Mouse (Mus musculus): ENCODE data around the gene Gm20605. TPM values are rescaled to one million over a fixed set of nuclear protein-coding genes. Genes with fewer than 3 reads are reported as not detected.
A peak's percentile ranks its signal among the peaks of the same experiment; 100 is the strongest.

Gene Gm20605
- polyA plus RNA-seq, 1 experiment = 16.2 TPM

DNA sequence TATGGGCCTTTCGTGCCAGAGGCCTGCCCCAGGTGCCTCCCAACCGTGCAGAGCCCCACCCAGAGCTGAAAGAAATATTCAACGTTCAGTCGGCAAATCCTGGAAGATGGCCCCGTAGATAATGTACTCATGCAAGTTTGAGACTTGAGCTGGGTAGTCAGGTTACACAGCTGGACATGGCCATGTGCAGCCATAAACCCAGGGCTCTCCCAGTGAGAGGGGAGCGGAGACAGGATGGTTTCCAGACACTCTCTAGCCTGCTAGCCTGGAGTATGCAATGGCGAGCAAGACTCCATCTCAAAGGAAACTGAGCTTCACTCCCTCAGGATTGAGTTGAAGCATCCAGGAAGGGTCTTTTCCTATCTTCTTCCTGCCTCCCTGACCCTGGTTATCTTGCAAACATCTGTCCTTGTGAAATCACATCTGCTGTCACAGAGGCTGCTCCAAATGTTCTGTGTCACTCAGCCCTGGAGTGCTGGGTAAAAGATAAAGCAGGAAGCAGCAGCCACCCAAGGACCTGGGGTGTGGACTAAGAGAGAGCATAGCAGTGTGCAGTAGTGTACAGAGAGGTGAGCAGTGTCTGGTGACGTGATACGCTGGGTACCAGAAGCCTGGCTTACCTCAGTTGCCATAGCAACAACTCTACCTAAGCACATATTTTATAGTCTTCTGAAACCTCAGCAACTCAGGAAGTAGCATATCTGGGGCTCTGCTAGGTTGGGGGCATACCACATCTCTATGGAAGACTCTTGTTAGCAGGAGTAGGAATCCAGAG is 19.0 kb downstream of the Gm20605 start:
- WGBS = 40% methylated on average over 9 of the region's 9 CpGs
- no peak for DNase-seq (ENCODE audit: low read depth, low spot score)

- 43% methylated on average over 4 of the region's 4 CpGs for WGBS
- no peak for DNase-seq (ENCODE audit: low read depth, low spot score)
These were observed 20.3 kb downstream of the Gm20605 start for GRCm38 (mm10) chr5:137649251-137649650.

GRCm38 (mm10) chr5:137649669-137650571 is 20.9 kb downstream of the Gm20605 start:
- 20% methylated on average over 17 of the region's 18 CpGs for WGBS
- DNase-seq (ENCODE audit: low read depth, low spot score) = no peak

DNA sequence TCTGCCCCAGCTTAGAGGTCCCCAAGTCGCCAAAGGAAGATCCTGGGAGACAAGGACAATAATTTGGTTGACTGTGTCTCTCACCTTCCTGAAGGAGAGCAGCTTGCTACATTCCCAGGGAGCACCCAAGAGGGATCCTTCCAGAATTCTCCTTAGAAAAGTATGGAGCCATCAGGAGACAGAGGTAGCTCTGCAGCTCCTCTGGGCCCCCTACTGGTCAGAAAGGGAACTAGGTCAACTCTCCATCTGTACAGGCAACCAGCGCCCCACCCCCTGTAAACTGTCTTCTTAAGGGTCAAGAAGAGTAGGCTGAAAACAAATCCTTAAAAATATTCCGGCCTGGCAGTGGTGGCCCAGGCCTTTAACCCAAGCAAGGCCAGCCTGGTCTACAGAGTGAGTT is 23.5 kb downstream of the Gm20605 start:
- no peak for DNase-seq (ENCODE audit: low read depth, low spot score)
- 24% methylated on average over 3 of the region's 3 CpGs for WGBS

DNA sequence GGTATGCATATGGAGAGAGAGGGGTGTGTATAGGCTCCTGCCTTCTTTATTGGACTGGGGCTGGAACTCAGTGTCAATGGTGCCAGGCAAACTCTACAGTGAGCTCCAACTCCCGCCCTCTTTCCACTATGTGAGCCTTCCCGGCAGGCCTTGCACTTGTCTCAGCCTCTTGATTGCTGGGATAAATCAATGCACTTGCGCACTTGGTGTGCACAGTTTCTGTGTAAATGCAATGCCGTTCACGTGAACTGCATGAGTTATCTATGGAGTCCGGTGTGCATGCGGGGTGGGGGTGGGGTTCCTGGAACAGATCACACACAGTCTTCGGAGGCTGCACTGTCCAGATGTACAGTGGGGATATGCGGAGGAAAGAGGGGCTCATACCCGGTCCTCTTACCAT is 24.4 kb downstream of the Gm20605 start:
- 90% methylated on average over 10 of the region's 10 CpGs for WGBS
- no peak for DNase-seq (ENCODE audit: low read depth, low spot score)

- 62% methylated on average over 7 of the region's 7 CpGs for WGBS
- no peak for DNase-seq (ENCODE audit: low read depth, low spot score)
These were observed 25.8 kb downstream of the Gm20605 start for GRCm38 (mm10) chr5:137654746-137655145.

GRCm38 (mm10) chr5:137656977-137657376 is 28.0 kb downstream of the Gm20605 start:
- WGBS = 26% methylated on average over 6 of the region's 6 CpGs
- DNase-seq (ENCODE audit: low read depth, low spot score) = no peak

GRCm38 (mm10) chr5:137660064-137660688 is 31.2 kb downstream of the Gm20605 start:
- 57% methylated on average over 6 of the region's 6 CpGs for WGBS
- peak; percentile 52 for DNase-seq (ENCODE audit: low read depth, low spot score)

DNA sequence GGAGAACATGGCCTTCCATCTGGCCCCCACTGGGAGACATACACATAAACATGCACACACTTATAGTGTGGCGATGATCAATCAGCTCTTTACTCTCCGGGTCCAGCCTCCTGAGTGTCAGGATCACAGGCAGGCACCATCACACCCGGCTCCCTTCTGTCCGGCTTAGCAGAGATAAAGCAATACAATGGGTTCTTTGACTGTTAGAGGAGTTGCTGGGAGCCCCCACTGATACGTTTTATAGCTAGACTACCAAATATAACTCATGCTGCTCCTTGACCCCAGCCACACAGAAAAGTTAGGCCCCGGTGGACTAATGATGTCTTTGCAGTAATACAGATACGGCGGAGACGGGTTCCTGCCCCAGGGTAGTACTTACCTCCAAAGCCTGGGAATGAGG is 34.1 kb downstream of the Gm20605 start:
- DNase-seq (ENCODE audit: low read depth, low spot score) = no peak
- 78% methylated on average over 9 of the region's 9 CpGs for WGBS

GRCm38 (mm10) chr5:137668971-137669370 is 40.0 kb downstream of the Gm20605 start:
- no peak for DNase-seq (ENCODE audit: low read depth, low spot score)

DNA sequence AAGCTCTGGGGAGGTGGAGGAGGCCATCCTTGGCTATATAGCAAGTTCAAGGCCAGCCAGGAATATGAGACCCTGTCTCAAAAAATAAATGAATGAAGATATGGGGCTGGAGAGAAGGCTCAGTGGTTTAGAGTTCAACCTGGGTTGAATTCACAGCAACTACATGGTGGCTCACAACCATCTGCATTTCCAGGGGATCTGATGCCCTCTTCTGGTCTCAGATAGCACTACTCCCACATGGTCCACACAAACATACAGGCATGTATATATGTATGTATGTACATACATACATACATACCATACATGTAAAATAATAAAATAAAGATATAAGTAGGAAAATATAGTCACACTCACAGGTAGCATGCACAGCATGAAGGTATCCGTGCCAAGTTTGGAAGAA is 41.3 kb downstream of the Gm20605 start:
- 93% methylated on average over 1 of the region's 1 CpGs for WGBS
- DNase-seq (ENCODE audit: low read depth, low spot score) = no peak

More at GRCm38 (mm10) chr5:137668971-137669370, 40.0 kb downstream of the Gm20605 start:
- 80% methylated on average over 10 of the region's 10 CpGs for WGBS

GRCm38 (mm10) chr5:137671443-137672240 is 42.7 kb downstream of the Gm20605 start:
- DNase-seq (ENCODE audit: low read depth, low spot score) = peak; percentile 73
- WGBS = 2% methylated on average over 9 of the region's 9 CpGs

GRCm38 (mm10) chr5:137672361-137672760 is 43.4 kb downstream of the Gm20605 start:
- 59% methylated on average over 5 of the region's 5 CpGs for WGBS
- no peak for DNase-seq (ENCODE audit: low read depth, low spot score)

DNA sequence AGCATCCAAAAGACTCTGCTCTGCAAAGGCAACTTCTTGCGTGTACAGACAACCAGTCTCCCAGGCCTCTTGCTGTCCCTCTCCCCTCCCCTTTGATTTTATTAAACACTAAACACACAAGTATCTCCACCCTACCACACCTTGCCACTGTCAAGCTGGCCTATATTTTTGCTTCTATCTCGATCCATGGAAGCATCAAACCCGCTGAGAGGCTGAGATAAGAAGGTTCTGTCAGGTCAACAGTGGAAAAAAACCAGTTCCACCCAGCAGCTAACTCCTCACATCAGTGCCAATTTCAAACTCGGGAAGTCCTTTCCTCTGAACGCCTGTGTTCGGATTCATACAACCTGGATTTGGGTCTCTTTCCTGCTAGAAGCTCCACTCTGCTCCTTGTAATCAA is 44.0 kb downstream of the Gm20605 start:
- 33% methylated on average over 6 of the region's 6 CpGs for WGBS
- peak; percentile 64 for DNase-seq (ENCODE audit: low read depth, low spot score)

DNA sequence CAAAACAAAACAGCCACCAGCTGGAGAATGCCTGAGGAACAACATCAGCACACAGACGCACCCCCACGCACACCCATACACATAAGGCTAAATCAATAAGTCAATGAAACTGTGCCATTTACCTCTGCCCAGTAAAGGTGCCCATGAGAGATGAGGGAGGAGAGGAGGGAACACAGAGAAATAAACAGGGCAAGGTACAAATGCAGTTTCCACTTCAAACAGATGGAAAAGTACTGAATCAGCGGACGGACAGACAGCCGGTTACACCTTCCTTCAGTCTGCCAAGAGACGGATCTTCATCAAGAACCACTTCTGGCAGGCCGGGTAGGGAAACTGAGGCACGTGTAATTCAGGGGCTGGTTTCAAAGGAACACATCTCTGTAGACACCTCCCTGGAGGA is 45.8 kb downstream of the Gm20605 start:
- 36% methylated on average over 8 of the region's 8 CpGs for WGBS
- DNase-seq (ENCODE audit: low read depth, low spot score) = peak; percentile 59

DNA sequence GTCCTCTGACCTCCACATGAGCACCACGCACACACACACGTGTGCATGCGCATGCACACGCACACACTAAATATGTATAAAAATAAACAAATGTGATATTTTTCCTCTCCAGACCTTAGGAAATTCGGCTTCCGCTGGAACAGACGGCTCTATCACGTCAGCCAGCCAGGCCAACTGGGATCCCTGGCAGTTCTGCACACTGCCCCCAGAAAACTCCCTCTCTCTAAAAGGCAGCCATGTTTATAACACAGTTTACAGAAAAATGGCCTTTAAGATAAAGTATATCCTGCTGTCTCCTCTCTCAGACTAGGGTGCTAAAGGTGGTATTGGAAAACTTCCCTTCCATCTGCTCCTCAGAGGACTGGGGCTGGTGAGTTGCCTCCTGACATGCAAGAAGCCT is 48.9 kb downstream of the Gm20605 start:
- DNase-seq (ENCODE audit: low read depth, low spot score) = no peak

DNA sequence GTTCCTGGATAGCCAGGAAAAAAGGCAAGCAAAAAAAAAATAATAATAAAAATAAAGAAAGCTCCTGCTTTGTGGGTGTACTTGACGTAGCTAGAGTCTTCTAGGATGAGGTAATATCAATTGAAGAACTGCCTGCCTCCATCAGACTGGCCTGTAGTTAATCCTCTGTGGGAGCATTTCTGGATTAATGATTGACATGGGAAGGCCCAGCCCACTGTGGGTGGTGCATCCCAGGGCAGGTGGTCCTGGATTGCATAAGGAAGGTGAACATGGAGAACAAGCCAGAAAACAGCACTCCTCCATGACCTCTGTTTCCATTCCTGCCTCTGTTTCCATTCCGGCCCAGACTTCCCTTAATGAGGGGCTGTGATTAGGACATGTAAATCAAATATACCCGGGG is 49.8 kb downstream of the Gm20605 start:
- DNase-seq (ENCODE audit: low read depth, low spot score) = no peak
- WGBS = 64% methylated on average over 3 of the region's 3 CpGs

More for the DNA sequence above, 48.9 kb downstream of the Gm20605 start:
- 96% methylated on average over 8 of the region's 8 CpGs for WGBS

GRCm38 (mm10) chr5:137679726-137680125 is 50.8 kb downstream of the Gm20605 start:
- WGBS = 70% methylated on average over 4 of the region's 4 CpGs
- no peak for DNase-seq (ENCODE audit: low read depth, low spot score)

DNA sequence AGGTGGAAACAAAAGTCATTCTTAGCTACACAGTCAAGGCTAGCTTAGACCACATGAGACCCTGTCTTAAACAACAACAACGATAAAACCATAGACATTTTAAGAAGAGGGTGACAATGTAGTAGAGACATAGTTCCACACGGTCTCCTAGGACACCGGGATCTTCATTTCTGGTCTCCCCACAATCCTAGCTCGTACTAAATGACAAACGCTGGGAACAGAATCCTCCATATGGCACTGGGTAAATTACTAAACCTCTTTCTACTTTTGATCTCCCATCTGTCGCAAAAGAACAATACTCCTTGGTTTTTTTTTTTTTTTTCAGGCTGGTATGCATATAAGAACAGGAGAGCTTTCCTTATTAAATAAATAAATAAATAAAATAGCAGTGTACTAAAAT is 53.6 kb downstream of the Gm20605 start:
- WGBS = 83% methylated on average over 6 of the region's 6 CpGs
- no peak for DNase-seq (ENCODE audit: low read depth, low spot score)

Measured in large intestine, adult 2 months (tissue).